Mouse (Mus musculus) kidney, postnatal 0 days (tissue): ENCODE measurements around the gene Tspan3. TPM values are rescaled to one million over a fixed set of nuclear protein-coding genes. Genes with fewer than 3 reads are reported as not detected.

Source experiments
- ATAC-seq: fragments of 200-750 bp; cut with Nextera tagmentation; replicated peaks from 2 replicates; pipeline ENCODE4 v1.8.0; 2017; ENCODE audit warnings: low read depth, moderate number of reproducible peaks, moderate TSS enrichment, moderate library complexity; ENCODE audit not compliant: low FRiP score
- DNase-seq: peaks from one replicate; pipeline ENCODE4 v3.0.0-alpha.2; 2016; ENCODE audit warnings: low spot score
- H3K27ac ChIP-seq: fragments of 300-500 bp; sonication (generic); 2 replicates; pipeline ENCODE4 v1.5.1; 2014; ENCODE audit warnings: mild to moderate bottlenecking
- H3K27me3 ChIP-seq: fragments of 300-500 bp; sonication (generic); 2 replicates; pipeline ENCODE4 v1.6.1; 2014; ENCODE audit warnings: low read length, mixed read lengths; ENCODE audit not compliant: insufficient read depth
- H3K36me3 ChIP-seq: fragments of 300-500 bp; sonication (generic); 2 replicates; pipeline ENCODE4 v1.6.1; 2014; ENCODE audit warnings: low read length, mixed read lengths; ENCODE audit not compliant: insufficient read depth
- H3K4me1 ChIP-seq: fragments of 300-500 bp; sonication (generic); replicated peaks from 2 replicates; pipeline ENCODE4 v1.6.1; 2014; ENCODE audit warnings: antibody characterized with exemption, low read length, mixed read lengths; ENCODE audit not compliant: insufficient read depth
- H3K4me2 ChIP-seq: fragments of 300-500 bp; sonication (generic); 2 replicates; pipeline ENCODE4 v1.6.1; 2014; ENCODE audit warnings: mild to moderate bottlenecking, low read length, moderate library complexity, mixed read lengths
- H3K4me3 ChIP-seq: fragments of 300-500 bp; sonication (generic); replicated peaks from 2 replicates; pipeline ENCODE4 v1.5.1; 2014; ENCODE audit warnings: low read depth, low read length
- H3K9ac ChIP-seq: fragments of 300-500 bp; sonication (generic); 2 replicates; pipeline ENCODE4 v1.6.1; 2014; ENCODE audit warnings: low read depth, low read length
- H3K9me3 ChIP-seq: fragments of 300-500 bp; sonication (generic); replicated peaks from 2 replicates; pipeline ENCODE4 v1.6.1; 2016; ENCODE audit warnings: low read length, inconsistent platforms, mixed read lengths
- CTCF ChIP-seq: IDR thresholded peaks from 2 replicates; pipeline ENCODE4 v1.5.1; 2016; ENCODE audit warnings: antibody characterized with exemption, low read depth, mild to moderate bottlenecking, moderate library complexity
- WGBS: fragments of 180-500 bp; shearing (Covaris S2); extraction: QIAGEN DNeasy Blood & Tissue Kit; methylation state at CpG from one replicate; pipeline ENCODE4 v1.1.7; 2014; 5-methylcytosine and 5-hydroxymethylcytosine counted together
- polyA plus RNA-seq: library from polyadenylated mRNA; unstranded; fragments of >200 nt; fragmentation: Nextera tagmentation; extraction: Ambion mirVana; gene quantifications from 2 replicates; pipeline ENCODE4 v1.2.1, GENCODE M21; 2015

The Tspan3 gene
- polyA plus RNA-seq, 1 experiment from 2014 or later: 452 TPM

GRCm38 (mm10) chr9:56204316-56204715 is 39.0 kb upstream of the Tspan3 start:
- H3K4me3 ChIP-seq: no peak overlapping the region
- H3K9me3 ChIP-seq: no peaks in the 10 kb centered on the region
- DNase-seq (no peak), ATAC-seq (no peak)
- 0 out of 2 replicates have a peak, but pooled peaks cover 9% of the 10 kb centered on the region for H3K36me3 ChIP-seq
- no peak overlapping the region for H3K9ac ChIP-seq
- H3K27ac ChIP-seq: no peak overlapping the region
- H3K4me1 ChIP-seq: no peaks in the 10 kb centered on the region
- 86% methylated on average over 4 of the region's 4 CpGs for WGBS
- H3K4me2 ChIP-seq: no peak overlapping the region
- H3K27me3 ChIP-seq: no peaks in the 10 kb centered on the region
- TF ChIP-seq CTCF: no peak

GRCm38 (mm10) chr9:56200645-56201314 is 35.5 kb upstream of the Tspan3 start:
- no peak overlapping the region for H3K27ac ChIP-seq
- H3K4me1 ChIP-seq: no peaks in the 10 kb centered on the region
- DNase-seq (peak; percentile 95), ATAC-seq (peak; percentile 82)
- H3K9ac ChIP-seq: no peak overlapping the region
- no peaks in the 10 kb centered on the region; the same call in 1 of the 2 replicates for H3K27me3 ChIP-seq
- no peak overlapping the region for H3K4me3 ChIP-seq
- no peaks in the 10 kb centered on the region for H3K9me3 ChIP-seq
- peak overlapping the region; percentile 35; the same call in 1 of the 2 replicates for H3K4me2 ChIP-seq
- H3K36me3 ChIP-seq: 0 out of 2 replicates have a peak, but pooled peaks cover 2% of the 10 kb centered on the region
- 21% methylated on average over 14 of the region's 14 CpGs for WGBS
- TF ChIP-seq CTCF: peak; percentile 92

DNA sequence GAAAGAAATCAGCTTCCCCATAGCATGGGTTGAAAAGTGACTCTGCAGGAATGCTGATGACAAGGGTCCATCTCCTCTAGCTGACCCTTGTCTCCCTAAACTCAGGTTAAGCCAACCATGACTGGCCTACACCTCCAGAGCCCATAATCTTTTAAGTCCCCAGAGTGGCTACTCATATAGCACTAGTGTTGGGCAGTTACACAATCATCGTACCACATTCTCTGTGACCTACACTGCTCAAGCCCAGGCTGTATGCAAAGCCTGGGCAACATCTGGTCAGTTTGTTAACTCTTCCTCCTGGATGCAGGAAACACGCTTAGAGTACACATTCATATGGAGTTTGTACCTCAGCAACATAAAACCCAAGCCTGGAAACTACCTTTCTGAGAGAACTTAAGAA is 34.9 kb upstream of the Tspan3 start:
- 0 out of 2 replicates have a peak, but pooled peaks have one; percentile 31 for ATAC-seq
- H3K27me3 ChIP-seq: no peaks in the 10 kb centered on the region; the same call in 1 of the 2 replicates
- no peak overlapping the region for H3K4me2 ChIP-seq
- DNase-seq: no peak
- H3K4me3 ChIP-seq: no peak overlapping the region
- 64% methylated on average over 2 of the region's 2 CpGs for WGBS
- no peak overlapping the region for H3K9ac ChIP-seq
- no peaks in the 10 kb centered on the region for H3K36me3 ChIP-seq
- H3K27ac ChIP-seq: no peak overlapping the region
- no peaks in the 10 kb centered on the region for H3K9me3 ChIP-seq
- H3K4me1 ChIP-seq: no peaks in the 10 kb centered on the region
- no peak for TF ChIP-seq CTCF

DNA sequence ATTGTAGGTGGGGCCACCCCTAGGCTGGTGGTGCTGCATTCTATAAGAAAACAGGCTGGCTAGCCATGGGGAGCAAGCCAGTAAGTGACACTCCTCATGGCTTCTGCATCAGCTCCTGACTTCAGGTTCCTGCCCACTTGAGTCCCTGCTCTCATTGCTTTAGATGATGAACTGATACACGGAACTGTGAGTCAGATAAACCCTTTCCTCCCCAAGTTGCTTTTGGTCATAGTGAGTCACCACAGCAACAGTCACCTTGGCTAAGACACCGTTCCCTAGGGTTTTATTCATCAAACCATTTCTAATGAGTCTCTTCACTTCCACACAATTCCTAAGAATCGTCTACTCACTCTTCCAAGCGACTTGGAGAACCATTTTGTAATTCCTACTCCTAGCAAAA is 31.6 kb upstream of the Tspan3 start:
- 79% methylated on average over 4 of the region's 4 CpGs for WGBS
- ATAC-seq: no peak
- H3K9me3 ChIP-seq: no peaks in the 10 kb centered on the region

DNA sequence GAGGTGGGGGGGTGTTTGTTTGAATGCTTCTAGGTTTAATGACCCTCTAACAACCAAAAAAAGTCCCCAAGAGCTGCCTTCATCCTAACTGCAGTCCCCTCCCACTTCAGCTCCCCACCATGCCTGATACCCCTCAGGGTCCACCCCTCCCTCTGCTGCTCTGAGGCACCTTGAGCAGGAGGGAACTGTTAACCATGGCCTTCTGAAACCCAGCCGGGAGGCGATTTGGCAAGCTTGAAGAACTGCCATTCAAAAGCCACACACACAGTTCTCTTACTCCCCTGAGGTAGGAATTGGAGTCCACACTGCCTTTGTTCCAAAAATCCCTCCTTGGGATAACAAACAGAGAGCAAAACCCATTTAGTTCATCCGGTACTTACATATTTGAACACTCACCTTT is 29.9 kb upstream of the Tspan3 start:
- H3K4me2 ChIP-seq: no peak overlapping the region
- no peaks in the 10 kb centered on the region for H3K36me3 ChIP-seq
- no peak overlapping the region for H3K27ac ChIP-seq
- no peak for TF ChIP-seq CTCF
- peak; percentile 21 for DNase-seq
- no peaks in the 10 kb centered on the region for H3K4me1 ChIP-seq
- 34% methylated on average over 3 of the region's 3 CpGs for WGBS
- ATAC-seq: no peak
- H3K4me3 ChIP-seq: no peak overlapping the region
- H3K9me3 ChIP-seq: no peaks in the 10 kb centered on the region
- no peaks in the 10 kb centered on the region; the same call in 1 of the 2 replicates for H3K27me3 ChIP-seq
- no peak overlapping the region for H3K9ac ChIP-seq

More for the DNA sequence above, 31.6 kb upstream of the Tspan3 start:
- no peaks in the 10 kb centered on the region for H3K36me3 ChIP-seq
- no peaks in the 10 kb centered on the region; the same call in 1 of the 2 replicates for H3K27me3 ChIP-seq
- H3K4me1 ChIP-seq: no peaks in the 10 kb centered on the region
- no peak overlapping the region for H3K4me2 ChIP-seq
- no peak overlapping the region for H3K9ac ChIP-seq
- no peak overlapping the region for H3K27ac ChIP-seq
- no peak for TF ChIP-seq CTCF
- no peak for DNase-seq
- no peak overlapping the region for H3K4me3 ChIP-seq

DNA sequence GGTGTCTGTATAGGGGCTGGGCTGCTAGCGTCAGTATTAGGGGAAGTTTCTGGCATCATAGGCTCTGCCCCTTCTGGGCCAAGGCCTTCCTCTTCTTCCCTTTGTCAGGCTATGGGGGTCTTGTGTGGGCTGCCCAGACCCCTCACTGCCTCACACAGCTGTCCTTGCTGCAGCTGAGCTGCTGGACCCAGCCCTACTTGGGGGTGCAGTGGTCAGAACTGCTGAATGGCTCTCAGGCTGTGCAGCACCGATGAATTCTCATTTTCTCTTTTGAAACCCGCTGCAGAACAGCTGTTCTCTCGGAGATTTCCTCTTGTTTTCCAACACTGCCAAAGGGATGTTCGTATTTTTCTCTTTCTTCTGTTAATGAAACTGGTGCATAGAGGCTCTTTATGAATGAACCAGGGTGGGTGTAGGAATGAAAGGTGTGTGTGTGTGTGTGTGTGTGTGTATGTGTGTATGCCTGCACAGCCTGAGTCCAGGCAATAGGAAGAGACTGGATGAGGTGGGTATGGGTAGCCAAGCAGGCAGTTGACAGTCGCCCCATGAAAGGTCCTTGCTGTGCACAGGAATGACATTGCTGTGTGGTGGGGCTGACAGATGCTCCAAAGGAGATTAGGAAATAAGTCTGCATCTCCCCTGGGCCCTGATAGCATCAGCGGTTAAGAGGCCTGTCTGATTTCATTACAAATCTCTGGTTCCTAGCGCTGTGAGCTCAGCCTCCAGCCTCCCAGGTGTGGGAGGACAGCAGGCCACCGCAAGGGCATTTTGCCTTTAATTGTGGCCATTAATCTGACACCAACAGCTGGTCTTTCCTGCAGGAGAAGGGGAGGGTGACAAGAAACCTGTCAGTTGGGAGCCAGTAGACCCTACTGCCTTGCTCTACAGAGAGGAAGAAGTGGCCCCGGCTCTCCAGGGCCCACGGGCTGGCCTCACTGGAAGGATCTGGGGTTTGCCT is 26.5 kb upstream of the Tspan3 start:
- no peak overlapping the region for H3K4me2 ChIP-seq
- H3K4me1 ChIP-seq: no peaks in the 10 kb centered on the region
- H3K27ac ChIP-seq: no peak overlapping the region
- no peaks in the 10 kb centered on the region for H3K9me3 ChIP-seq
- 23% methylated on average over 11 of the region's 11 CpGs for WGBS
- 0 out of 2 replicates have a peak, but pooled peaks have one; percentile 3 for TF ChIP-seq CTCF
- no peak overlapping the region for H3K9ac ChIP-seq
- ATAC-seq (peak; percentile 73), DNase-seq (peak; percentile 81)
- no peak overlapping the region for H3K4me3 ChIP-seq
- no peaks in the 10 kb centered on the region for H3K36me3 ChIP-seq
- H3K27me3 ChIP-seq: no peaks in the 10 kb centered on the region
